Comparison of ENCODE assay signal across 15 mouse cellular contexts in the genomic region with DNA sequence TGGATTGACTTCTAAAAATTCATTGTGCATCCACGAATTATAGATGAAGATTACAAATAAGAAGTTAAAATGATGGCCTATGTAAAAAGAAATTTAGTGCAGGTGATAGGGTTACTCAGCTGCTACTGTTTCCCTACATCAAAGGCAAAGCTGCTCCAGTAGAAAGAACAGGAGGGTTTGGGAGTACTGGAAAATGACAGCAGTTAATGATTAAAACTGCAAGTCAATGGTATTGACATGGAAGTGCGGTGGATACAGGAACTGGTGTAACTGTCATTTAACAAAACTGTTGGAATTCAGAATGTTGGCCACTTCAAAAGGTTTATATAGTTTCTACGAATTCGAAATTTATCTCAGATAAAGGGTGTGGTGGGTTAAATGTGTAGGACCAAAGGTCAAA.
"Had no signal": no experiment of that assay in that cellular context is flagged by ENCODE, and none has a peak within 500 bp of the region (broad histone marks: within the 10 kb centered on the region; RNA-seq: fewer than 3 reads in every experiment).

No protein-coding gene starts in this region.

- H3K9me3 ChIP-seq: neural tube, embryonic 15.5 days; stomach, embryonic 15.5 days had no signal

- H3K9ac ChIP-seq: neural tube, embryonic 15.5 days; stomach, embryonic 15.5 days had no signal

- H3K36me3 ChIP-seq: neural tube, embryonic 15.5 days; stomach, embryonic 15.5 days had no signal

- H3K27ac ChIP-seq: neural tube, embryonic 15.5 days; stomach, embryonic 15.5 days; stomach, postnatal 0 days had no signal

- H3K4me1 ChIP-seq: neural tube, embryonic 15.5 days; stomach, embryonic 15.5 days had no signal

- H3K27me3 ChIP-seq: neural tube, embryonic 15.5 days; stomach, embryonic 15.5 days had no signal

- H3K4me2 ChIP-seq: neural tube, embryonic 15.5 days; stomach, embryonic 15.5 days had no signal

- DNase-seq: retina, postnatal 1 day; right cerebral cortex, adult 18-20 months; right cerebral cortex, postnatal 14 days; right cerebral cortex, postnatal 25 days; right cerebral cortex, postnatal 4 days; spleen, adult 18-20 months; thymus, adult 18-20 months; thymus, adult 2 months; thymus, postnatal 14 days; thymus, postnatal 25 days; thymus, postnatal 36 days; thymus, postnatal 4 days had no signal

- H3K4me3 ChIP-seq: neural tube, embryonic 15.5 days; stomach, embryonic 15.5 days had no signal
